Mouse (Mus musculus): Measurements from ENCODE around the gene Ccdc85c.

Ccdc85c gene

GRCm38 (mm10) chr12:108294620-108295019, 19.4 kb upstream of the Ccdc85c start:
- no peak for DNase-seq (ENCODE audit: low read depth)

- no peak for DNase-seq (ENCODE audit: low read depth)
Measured at GRCm38 (mm10) chr12:108292957-108293356, 17.7 kb upstream of the Ccdc85c start.

GRCm38 (mm10) chr12:108292419-108292818, 17.2 kb upstream of the Ccdc85c start:
- no peak for DNase-seq (ENCODE audit: low read depth)

- DNase-seq (ENCODE audit: low read depth) = no peak
Measured at GRCm38 (mm10) chr12:108288127-108288880, 13.1 kb upstream of the Ccdc85c start.

- DNase-seq (ENCODE audit: low read depth) = no peak
Measured at GRCm38 (mm10) chr12:108287011-108287410, 11.8 kb upstream of the Ccdc85c start.

GRCm38 (mm10) chr12:108286381-108286780, 11.2 kb upstream of the Ccdc85c start:
- no peak for DNase-seq (ENCODE audit: low read depth)

- no peak for DNase-seq (ENCODE audit: low read depth)
Measured at GRCm38 (mm10) chr12:108285225-108286011, 10.2 kb upstream of the Ccdc85c start.

GRCm38 (mm10) chr12:108284455-108285224, 9.4 kb upstream of the Ccdc85c start:
- DNase-seq (ENCODE audit: low read depth) = no peak

GRCm38 (mm10) chr12:108278221-108278918, 3.1 kb upstream of the Ccdc85c start:
- DNase-seq (ENCODE audit: low read depth) = no peak

GRCm38 (mm10) chr12:108277341-108277841, 2.2 kb upstream of the Ccdc85c start:
- no peak for DNase-seq (ENCODE audit: low read depth)

GRCm38 (mm10) chr12:108275920-108276822, 946 bp upstream of the Ccdc85c start:
- DNase-seq (ENCODE audit: low read depth) = no peak

GRCm38 (mm10) chr12:108275508-108275890, 274 bp upstream of the Ccdc85c start:
- DNase-seq (ENCODE audit: low read depth) = peak; percentile 85

GRCm38 (mm10) chr12:108274313-108274595, 971 bp downstream of the Ccdc85c start:
- no peak for DNase-seq (ENCODE audit: low read depth)

GRCm38 (mm10) chr12:108273466-108274312, 1.5 kb downstream of the Ccdc85c start:
- no peak for DNase-seq (ENCODE audit: low read depth)

- no peak for DNase-seq (ENCODE audit: low read depth)
Measured at GRCm38 (mm10) chr12:108272143-108272635, 3.0 kb downstream of the Ccdc85c start.

GRCm38 (mm10) chr12:108271351-108272142, 3.7 kb downstream of the Ccdc85c start:
- no peak for DNase-seq (ENCODE audit: low read depth)

GRCm38 (mm10) chr12:108270240-108270919, 4.8 kb downstream of the Ccdc85c start:
- no peak for DNase-seq (ENCODE audit: low read depth)

- no peak for DNase-seq (ENCODE audit: low read depth)
Measured at GRCm38 (mm10) chr12:108269699-108270098, 5.5 kb downstream of the Ccdc85c start.

Measured in c-Kit-positive CD71-positive TER-119-negative erythroid progenitor cells, embryonic 14.5 days (primary cell).